Mouse (Mus musculus): ENCODE results near the gene Ripor1. TPM values are rescaled to one million over a fixed set of nuclear protein-coding genes. Genes with fewer than 3 reads are reported as not detected.
"Not testable (repeated sequence)": the region's sequence is repeated elsewhere in the genome, so short reads cannot be mapped to it uniquely, and the experiment has no call there.

The Ripor1 gene
- 6.2 and 6.8 TPM in 2 replicates for polyA plus RNA-seq (2015; fragmentation: Nextera tagmentation; extraction: Ambion mirVana)

DNA sequence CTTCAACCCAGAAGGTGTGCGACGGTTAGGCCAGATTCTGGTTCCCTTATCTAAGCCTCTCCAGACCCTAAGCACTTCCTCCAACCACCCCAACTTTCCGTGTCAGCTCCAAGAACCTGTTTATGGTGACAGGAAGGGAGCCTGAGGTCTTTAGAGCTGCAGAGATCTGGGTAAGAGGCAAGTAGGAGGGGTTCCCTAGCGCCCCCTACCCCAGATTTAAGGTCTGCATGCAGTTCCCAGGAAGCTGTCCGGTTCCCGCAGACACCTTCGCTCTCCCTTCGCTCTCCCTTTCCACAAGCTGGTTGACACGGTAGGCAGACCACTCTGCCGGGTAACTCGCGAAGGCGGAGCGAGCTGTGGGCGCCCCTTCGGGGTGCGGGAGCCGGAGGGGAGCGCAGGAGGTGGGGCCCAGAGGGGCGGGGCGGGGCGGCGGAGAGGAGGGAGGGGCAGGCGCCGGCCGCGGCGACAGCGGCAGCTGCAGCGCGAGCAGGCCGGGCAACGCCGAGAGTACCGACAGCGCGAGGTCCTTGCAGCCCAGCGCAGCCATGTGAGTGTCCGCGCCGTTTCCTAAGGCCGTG lies at the start of gene Ripor1:
TSS of gene Ripor1 (plus strand) at position 452 of the 578 bp plus-strand sequence.
- ATAC-seq (peak; percentile 74), DNase-seq (peak; percentile 88)
- H3K9me3 ChIP-seq (ENCODE audit: low read length), result no peaks in the 10 kb centered on the region
- H3K27ac ChIP-seq (ENCODE audit: low read depth), result peak within 1 kb of the TSS; percentile 75
- WGBS (ENCODE audit: insufficient replicate concordance), result 1% methylated on average over 40 of the region's 42 CpGs
- H3K4me3 ChIP-seq (ENCODE audit: low read depth, low read length), result peak within 1 kb of the TSS; percentile 88
- peak; percentile 61 for TF ChIP-seq CTCF (IDR thresholded peaks at IDR 0.05; ENCODE audit: low read depth)
- peak; percentile 85 for TF ChIP-seq EP300 (IDR thresholded peaks at IDR 0.05; ENCODE audit: low read depth)
- peak within 1 kb of the TSS; percentile 88 for H3K9ac ChIP-seq (replicated peaks)
- no peaks in the 10 kb centered on the region for H3K27me3 ChIP-seq (ENCODE audit: insufficient read depth, low read length)
- H3K4me2 ChIP-seq (ENCODE audit: low read depth, low read length), result peak within 1 kb of the TSS; percentile 97
- no peaks in the 10 kb centered on the region for H3K36me3 ChIP-seq (replicated peaks; ENCODE audit: insufficient read depth, low read length)
- H3K4me1 ChIP-seq (ENCODE audit: insufficient read depth), result peaks cover 38% of the 10 kb centered on the region

DNA sequence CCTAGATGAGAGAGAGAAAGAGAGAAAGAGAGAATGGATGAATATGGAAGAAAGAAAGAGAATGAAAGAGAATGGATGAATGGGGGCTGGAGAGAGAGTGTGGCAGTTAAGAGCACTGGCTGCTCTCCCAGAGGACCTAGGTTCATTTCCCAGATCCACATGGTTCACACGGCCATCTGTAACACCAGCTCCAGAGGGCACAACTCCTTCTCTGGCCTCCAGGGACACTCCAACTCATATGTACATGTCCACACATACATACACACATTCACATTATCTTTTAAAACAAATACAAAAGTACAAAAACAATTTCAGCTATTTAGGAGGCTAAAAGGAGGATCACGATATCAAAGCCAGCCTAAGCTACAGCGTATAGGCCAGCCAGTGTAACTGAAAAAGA lies 42.2 kb upstream of the Ripor1 start:
- Histone ChIP-seq H3K36me3 (replicated peaks; ENCODE audit: insufficient read depth, low read length) (peaks cover 7% of the 10 kb centered on the region; the same call in 1 of the 2 replicates), H3K9me3 (ENCODE audit: low read length) (no peaks in the 10 kb centered on the region), H3K4me2 (ENCODE audit: low read depth, low read length) (no peak overlapping the region), H3K4me3 (ENCODE audit: low read depth, low read length) (no peak overlapping the region), H3K27ac (ENCODE audit: low read depth) (no peak overlapping the region), H3K9ac (replicated peaks) (no peak overlapping the region), H3K27me3 (ENCODE audit: insufficient read depth, low read length) (no peaks in the 10 kb centered on the region), H3K4me1 (ENCODE audit: insufficient read depth) (peaks cover 32% of the 10 kb centered on the region)
- WGBS (ENCODE audit: insufficient replicate concordance), result 81% methylated on average over 3 of the region's 3 CpGs
- ATAC-seq, result no peak
- TF ChIP-seq CTCF (IDR thresholded peaks at IDR 0.05; ENCODE audit: low read depth), result no peak
- TF ChIP-seq EP300 (IDR thresholded peaks at IDR 0.05; ENCODE audit: low read depth), result no peak
- DNase-seq, result no peak

DNA sequence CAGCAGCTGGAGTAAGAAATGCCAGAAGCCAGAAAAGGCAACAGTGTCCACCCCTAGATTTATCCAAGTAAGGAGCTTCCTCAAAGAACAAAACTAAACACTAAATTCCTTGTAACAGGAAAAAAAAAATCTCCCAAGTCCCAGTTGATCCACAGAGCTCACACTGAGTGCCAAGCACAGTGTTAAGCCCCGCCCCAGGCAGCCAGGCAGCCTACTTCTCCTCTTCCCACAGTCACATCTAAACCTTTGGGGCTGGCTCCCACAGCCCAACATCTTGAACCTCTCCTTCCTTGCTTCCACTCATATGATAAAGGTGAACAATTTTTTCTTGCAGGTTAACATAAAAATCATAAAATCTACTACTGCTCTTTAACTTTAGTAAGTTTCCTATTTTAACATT lies 41.2 kb upstream of the Ripor1 start:
- Histone ChIP-seq H3K4me1 (ENCODE audit: insufficient read depth) (peaks cover 32% of the 10 kb centered on the region), H3K4me3 (ENCODE audit: low read depth, low read length) (no peak overlapping the region), H3K36me3 (replicated peaks; ENCODE audit: insufficient read depth, low read length) (0 out of 2 replicates have a peak, but pooled peaks cover 3% of the 10 kb centered on the region), H3K9me3 (ENCODE audit: low read length) (no peaks in the 10 kb centered on the region), H3K27ac (ENCODE audit: low read depth) (no peak overlapping the region), H3K27me3 (ENCODE audit: insufficient read depth, low read length) (no peaks in the 10 kb centered on the region), H3K9ac (replicated peaks) (no peak overlapping the region), H3K4me2 (ENCODE audit: low read depth, low read length) (no peak overlapping the region)
- no peak for DNase-seq
- 75% methylated on average over 1 of the region's 1 CpGs for WGBS (ENCODE audit: insufficient replicate concordance)
- TF ChIP-seq EP300 (IDR thresholded peaks at IDR 0.05; ENCODE audit: low read depth), result no peak
- no peak for TF ChIP-seq CTCF (IDR thresholded peaks at IDR 0.05; ENCODE audit: low read depth)
- ATAC-seq, result no peak

DNA sequence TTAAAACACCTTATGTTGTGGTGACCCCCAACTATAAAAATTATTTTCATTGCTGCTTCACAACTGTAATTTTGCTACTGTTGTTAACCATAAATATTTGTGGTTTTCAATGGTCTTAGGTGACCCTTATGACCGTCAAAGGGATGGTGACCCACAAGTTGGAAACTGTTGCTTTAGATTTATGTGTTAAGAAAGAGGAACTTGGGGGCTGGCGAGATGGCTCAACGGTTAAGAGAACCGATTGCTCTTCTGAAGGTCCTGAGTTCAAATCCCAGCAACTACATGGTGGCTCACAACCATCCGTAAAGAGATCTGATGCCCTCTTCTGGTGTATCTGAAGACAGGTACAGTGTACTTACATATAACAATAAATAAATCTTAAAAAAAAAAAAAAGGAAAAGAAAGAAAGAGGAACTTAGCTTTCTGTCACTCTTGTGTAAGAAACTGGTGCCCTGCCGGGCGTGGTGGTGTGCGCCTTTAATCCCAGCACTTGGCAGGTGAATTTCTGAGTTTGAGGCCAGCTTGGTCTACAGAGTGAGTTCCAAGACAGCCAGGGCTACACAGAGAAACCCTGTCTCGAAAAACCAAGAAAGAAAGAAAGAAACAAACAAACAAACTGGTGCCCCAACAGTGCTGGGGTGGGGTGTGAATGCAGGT lies 40.4 kb upstream of the Ripor1 start:
- Histone ChIP-seq H3K9ac (replicated peaks) (peak overlapping the region; percentile 99), H3K27ac (ENCODE audit: low read depth) (peak overlapping the region; percentile 88), H3K4me2 (ENCODE audit: low read depth, low read length) (peak overlapping the region; percentile 98), H3K4me1 (ENCODE audit: insufficient read depth) (peaks cover 32% of the 10 kb centered on the region), H3K4me3 (ENCODE audit: low read depth, low read length) (peak overlapping the region; percentile 99)
- ATAC-seq; H3K36me3 ChIP-seq (replicated peaks; ENCODE audit: insufficient read depth, low read length); DNase-seq; H3K9me3 ChIP-seq (ENCODE audit: low read length); H3K27me3 ChIP-seq (ENCODE audit: insufficient read depth, low read length): not testable (repeated sequence)
- WGBS (ENCODE audit: insufficient replicate concordance), result 44% methylated on average over 9 of the region's 9 CpGs

DNA sequence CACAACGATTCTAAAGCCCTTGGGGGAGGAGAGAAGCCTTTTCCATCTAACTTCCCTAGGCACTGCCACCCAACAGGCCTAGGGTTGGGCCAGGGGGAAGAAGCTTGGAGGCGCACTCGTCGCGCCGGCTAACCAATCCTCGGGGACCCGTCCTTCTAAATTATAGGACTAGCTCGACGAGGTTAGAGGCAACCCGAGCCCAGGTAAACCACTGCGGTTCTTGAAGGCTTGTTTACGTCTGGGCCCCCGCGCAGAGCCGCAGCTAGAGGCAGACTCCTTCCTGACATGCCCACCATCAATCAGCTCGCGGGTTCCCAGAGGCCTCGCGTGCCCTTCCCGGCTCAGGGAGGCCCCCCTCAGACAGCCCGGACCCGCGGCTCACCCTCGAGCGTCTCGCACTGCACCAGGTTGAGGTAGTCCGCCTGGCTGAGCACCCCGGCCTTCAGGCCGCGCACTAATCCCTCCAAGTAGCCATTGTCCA lies 39.6 kb upstream of the Ripor1 start:
- DNase-seq (no peak), ATAC-seq (peak; percentile 58)
- TF ChIP-seq EP300 (IDR thresholded peaks at IDR 0.05; ENCODE audit: low read depth) (no peak), CTCF (IDR thresholded peaks at IDR 0.05; ENCODE audit: low read depth) (0 out of 2 replicates have a peak, but pooled peaks have one; percentile 14)
- WGBS (ENCODE audit: insufficient replicate concordance), result 0% methylated on average over 28 of the region's 31 CpGs
- no peaks in the 10 kb centered on the region for H3K9me3 ChIP-seq (ENCODE audit: low read length)
- H3K9ac ChIP-seq (replicated peaks), result peak overlapping the region; percentile 99
- peaks cover 32% of the 10 kb centered on the region for H3K4me1 ChIP-seq (ENCODE audit: insufficient read depth)
- peak overlapping the region; percentile 99 for H3K4me3 ChIP-seq (ENCODE audit: low read depth, low read length)
- H3K27me3 ChIP-seq (ENCODE audit: insufficient read depth, low read length), result no peaks in the 10 kb centered on the region
- peak overlapping the region; percentile 88 for H3K27ac ChIP-seq (ENCODE audit: low read depth)
- H3K4me2 ChIP-seq (ENCODE audit: low read depth, low read length), result peak overlapping the region; percentile 98
- H3K36me3 ChIP-seq (replicated peaks; ENCODE audit: insufficient read depth, low read length), result 0 out of 2 replicates have a peak, but pooled peaks cover 3% of the 10 kb centered on the region

DNA sequence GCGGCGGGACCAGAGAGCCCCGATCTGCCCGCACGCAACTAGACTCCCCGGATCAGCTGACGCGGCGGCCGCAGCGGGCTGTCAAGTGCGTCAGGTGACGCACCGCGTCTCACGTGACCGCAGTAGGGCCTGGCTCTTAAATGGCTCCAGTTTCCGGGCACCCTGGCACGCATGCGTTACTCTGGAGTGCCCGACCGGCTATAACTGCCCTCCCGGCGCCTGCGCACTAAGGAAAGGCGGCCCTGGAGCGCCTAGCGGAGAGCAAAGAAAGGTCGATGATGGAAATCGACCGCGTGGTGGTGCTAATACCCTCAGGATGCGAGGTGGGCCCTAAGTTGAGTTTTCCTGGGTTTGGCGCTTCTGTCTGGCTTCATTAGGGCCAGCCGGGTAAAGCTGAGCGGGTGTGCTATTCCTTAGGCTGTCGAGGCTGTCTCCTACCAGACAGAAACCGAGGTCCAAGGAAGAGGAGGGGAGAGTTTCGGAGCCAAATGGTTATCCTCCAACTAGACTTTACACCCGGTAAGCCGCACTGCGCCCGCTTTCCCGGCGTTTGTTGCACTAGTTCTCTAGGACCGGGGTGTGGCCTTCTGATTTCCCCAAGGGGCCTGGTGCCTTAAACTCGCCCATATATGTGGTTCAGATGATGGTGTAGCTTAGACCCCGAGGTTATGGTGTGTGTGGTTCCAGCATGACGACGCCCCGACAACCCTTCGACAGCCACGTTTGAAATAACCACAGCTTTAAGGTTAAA lies 38.9 kb upstream of the Ripor1 start, which contains the start of gene Atp6v0d1:
TSS of gene Atp6v0d1 (minus strand) at position 96 of the 751 bp plus-strand sequence.
- Histone ChIP-seq H3K9me3 (ENCODE audit: low read length) (no peaks in the 10 kb centered on the region), H3K27ac (ENCODE audit: low read depth) (peak within 1 kb of the TSS; percentile 88), H3K36me3 (replicated peaks; ENCODE audit: insufficient read depth, low read length) (0 out of 2 replicates have a peak, but pooled peaks cover 3% of the 10 kb centered on the region), H3K9ac (replicated peaks) (peak within 1 kb of the TSS; percentile 99), H3K4me2 (ENCODE audit: low read depth, low read length) (peak within 1 kb of the TSS; percentile 98), H3K4me3 (ENCODE audit: low read depth, low read length) (peak within 1 kb of the TSS; percentile 99), H3K27me3 (ENCODE audit: insufficient read depth, low read length) (no peaks in the 10 kb centered on the region), H3K4me1 (ENCODE audit: insufficient read depth) (peaks cover 32% of the 10 kb centered on the region)
- ATAC-seq (peak; percentile 97), DNase-seq (peak; percentile 99)
- 2% methylated on average over 53 of the region's 53 CpGs for WGBS (ENCODE audit: insufficient replicate concordance)
- TF ChIP-seq EP300 (IDR thresholded peaks at IDR 0.05; ENCODE audit: low read depth) (no peak; the same call in 1 of the 2 replicates), CTCF (IDR thresholded peaks at IDR 0.05; ENCODE audit: low read depth) (peak; percentile 96)
